In genomic region chr2:50568777-50569501, GRCm38 (mm10) we compare ENCODE assay signal across 14 mouse cellular contexts.
DNase-seq lines count a peak whose midpoint lies in the region; ATAC-seq and TF ChIP-seq lines count a peak whose summit lies in the region.
"Had no signal": no experiment of that assay in that cellular context is flagged by ENCODE, and none has a peak within 500 bp of the region (broad histone marks: within the 10 kb centered on the region; RNA-seq: fewer than 3 reads in every experiment).

No protein-coding gene starts in this region.

- no peak overlapping the region for H3K9ac ChIP-seq in hindbrain, embryonic 12.5 days
- H3K9ac ChIP-seq in midbrain, embryonic 15.5 days: no peak overlapping the region
- H3K9ac ChIP-seq: embryonic facial prominence, embryonic 13.5 days had no signal

- H3K4me2 ChIP-seq in hindbrain, embryonic 12.5 days (replicated peaks): no peak overlapping the region
- H3K4me2 ChIP-seq in midbrain, embryonic 15.5 days: no peak overlapping the region
- H3K4me2 ChIP-seq: embryonic facial prominence, embryonic 13.5 days had no signal

- no peak for TF ChIP-seq CTCF in brain, embryonic 14.5 days (IDR thresholded peaks at IDR 0.05; ENCODE audit: borderline replicate concordance, extremely low read depth, insufficient read depth, insufficient read length)

- WGBS in hindbrain, embryonic 12.5 days: 52% methylated on average over 8 of the region's 8 CpGs
- 36% methylated on average over 8 of the region's 8 CpGs for WGBS in midbrain, embryonic 15.5 days

- no peak overlapping the region for H3K4me3 ChIP-seq in hindbrain, embryonic 12.5 days
- no peak overlapping the region for H3K4me3 ChIP-seq in midbrain, embryonic 15.5 days
- H3K4me3 ChIP-seq: embryonic facial prominence, embryonic 13.5 days had no signal

- intact Hi-C loops in gastrocnemius, postnatal 14 days (cut with DNase I; ENCODE audit: low total_unique reads): no loop called here

- H3K4me1 ChIP-seq in hindbrain, embryonic 12.5 days: peaks cover 11% of the 10 kb centered on the region
- peaks cover 8% of the 10 kb centered on the region for H3K4me1 ChIP-seq in midbrain, embryonic 15.5 days

- peak; percentile 86 for ATAC-seq in hindbrain, embryonic 12.5 days (ENCODE audit: low FRiP score)
- ATAC-seq in midbrain, embryonic 15.5 days (replicated peaks): peak; percentile 87
- ATAC-seq: activated CD4-positive, CD25-positive, alpha-beta regulatory T cell, adult 4 months; inflammation-experienced regulatory T-cells, adult 6 months had no signal

- peak; percentile 9 for DNase-seq in R1 (ENCODE audit: low read depth, low spot score)
- peak; percentile 89 for DNase-seq in brain, embryonic 14.5 days (ENCODE audit: low read depth)
- DNase-seq in gastrocnemius, postnatal 14 days: no peak
- no peak for DNase-seq in kidney, postnatal 10 days
- DNase-seq in thymus, postnatal 25 days: no peak
- DNase-seq: cerebellum, adult 9-10 months; layer of hippocampus, adult 9-11 months; right cerebral cortex, postnatal 25 days; thymus, adult 18-20 months had no signal

- no peaks in the 10 kb centered on the region for H3K27me3 ChIP-seq in hindbrain, embryonic 12.5 days
- H3K27me3 ChIP-seq in midbrain, embryonic 15.5 days (replicated peaks): no peaks in the 10 kb centered on the region
- H3K27me3 ChIP-seq: embryonic facial prominence, embryonic 13.5 days had no signal

- no peak overlapping the region for H3K27ac ChIP-seq in hindbrain, embryonic 12.5 days
- H3K27ac ChIP-seq in midbrain, embryonic 15.5 days: 0 out of 2 replicates have a peak overlapping the region, but pooled peaks have one; percentile 3
- H3K27ac ChIP-seq: embryonic facial prominence, embryonic 13.5 days had no signal

- H3K9me3 ChIP-seq in hindbrain, embryonic 12.5 days (replicated peaks): no peaks in the 10 kb centered on the region
- H3K9me3 ChIP-seq in midbrain, embryonic 15.5 days: no peaks in the 10 kb centered on the region
- H3K9me3 ChIP-seq: embryonic facial prominence, embryonic 13.5 days had no signal

- TF ChIP-seq POLR2A in brain, embryonic 14.5 days (IDR thresholded peaks at IDR 0.05; ENCODE audit: borderline replicate concordance, extremely low read depth, insufficient read depth, insufficient read length, poor library complexity, severe bottlenecking): no peak

- H3K36me3 ChIP-seq in hindbrain, embryonic 12.5 days: no peaks in the 10 kb centered on the region
- no peaks in the 10 kb centered on the region for H3K36me3 ChIP-seq in midbrain, embryonic 15.5 days (replicated peaks)
- H3K36me3 ChIP-seq: embryonic facial prominence, embryonic 13.5 days had no signal

Comparison
In these comparisons a context has a peak if more than half of its experiments do, and no peak if none do; other contexts are left out.
1. DNase-seq: peak in R1 (single experiment) and brain, embryonic 14.5 days (single experiment); none in gastrocnemius, postnatal 14 days (single experiment), kidney, postnatal 10 days (single experiment) and thymus, postnatal 25 days (single experiment).